Mouse (Mus musculus): ENCODE results near the gene Prx.

The Prx gene

DNA sequence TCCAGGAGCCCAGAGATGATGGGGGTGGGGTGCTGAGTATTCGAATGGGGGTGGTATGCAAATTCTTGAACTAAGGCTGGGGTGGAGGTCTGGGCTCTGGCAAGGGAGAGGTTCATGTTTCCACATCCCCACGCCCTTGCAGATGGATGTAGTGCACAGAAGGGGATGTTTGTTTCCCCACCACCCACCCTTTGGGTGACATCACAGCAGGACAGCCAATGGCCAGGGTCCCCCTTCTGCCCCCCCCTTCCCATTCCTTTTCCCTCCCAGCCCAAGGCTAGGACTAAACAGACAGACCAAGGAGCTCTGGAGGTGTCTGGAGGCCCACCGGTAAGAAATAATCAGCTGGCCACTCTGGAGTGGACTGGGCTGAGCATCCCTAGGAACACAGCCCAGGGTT is at the start of gene Prx:
Prx (plus strand) TSS at position 289 of the 400 bp plus-strand sequence.
- DNase-seq (ENCODE audit: extremely low read depth, low read depth), result no peak

DNA sequence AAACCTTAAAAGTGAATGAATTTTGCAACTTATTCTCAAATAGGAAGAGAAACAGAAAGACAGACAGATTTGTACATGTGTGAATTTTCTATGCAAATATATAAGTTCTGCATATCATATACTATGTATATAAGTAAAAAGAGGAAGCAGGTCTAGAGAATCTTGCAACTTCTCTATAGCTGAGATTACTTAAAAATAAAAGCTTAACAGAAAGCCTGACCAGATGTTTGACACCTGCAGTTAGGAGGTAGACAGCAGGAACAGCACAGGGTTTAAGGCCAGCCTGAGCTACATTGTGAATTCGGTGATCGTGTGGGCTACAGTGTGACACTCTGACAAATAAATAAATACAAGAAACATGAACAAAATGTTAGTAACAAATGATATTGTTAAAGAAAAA is 47.8 kb upstream of the Prx start:
- DNase-seq (ENCODE audit: extremely low read depth, low read depth), result peak; percentile 27

DNA sequence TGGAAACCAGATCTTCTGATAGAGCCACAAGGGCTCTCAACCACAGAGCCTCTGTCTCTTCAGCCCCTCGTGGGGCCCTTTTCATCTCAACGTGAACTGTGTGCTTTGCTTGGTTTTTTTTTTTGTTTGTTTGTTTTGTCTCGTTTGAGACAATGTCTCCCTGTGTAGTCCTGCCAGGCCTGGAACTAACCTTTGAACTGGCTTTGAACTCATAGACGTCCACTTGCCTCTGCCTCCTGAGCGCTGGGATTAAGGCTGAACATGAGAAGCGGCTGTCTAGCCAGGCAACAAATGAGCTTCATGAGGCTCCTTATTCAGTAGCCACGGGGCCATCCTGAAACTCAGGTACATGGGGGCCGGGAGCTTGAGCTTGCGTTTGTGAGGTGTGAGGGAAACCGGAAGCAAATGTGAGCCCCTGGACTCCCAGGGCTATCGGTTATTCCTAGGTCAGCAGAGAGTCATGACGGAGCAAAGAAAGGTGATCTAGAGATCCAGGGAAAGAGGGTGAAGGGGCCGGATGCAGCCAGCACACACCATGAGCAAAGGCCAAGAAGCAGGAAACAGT is 46.8 kb upstream of the Prx start:
- DNase-seq (ENCODE audit: extremely low read depth, low read depth), result no peak

DNA sequence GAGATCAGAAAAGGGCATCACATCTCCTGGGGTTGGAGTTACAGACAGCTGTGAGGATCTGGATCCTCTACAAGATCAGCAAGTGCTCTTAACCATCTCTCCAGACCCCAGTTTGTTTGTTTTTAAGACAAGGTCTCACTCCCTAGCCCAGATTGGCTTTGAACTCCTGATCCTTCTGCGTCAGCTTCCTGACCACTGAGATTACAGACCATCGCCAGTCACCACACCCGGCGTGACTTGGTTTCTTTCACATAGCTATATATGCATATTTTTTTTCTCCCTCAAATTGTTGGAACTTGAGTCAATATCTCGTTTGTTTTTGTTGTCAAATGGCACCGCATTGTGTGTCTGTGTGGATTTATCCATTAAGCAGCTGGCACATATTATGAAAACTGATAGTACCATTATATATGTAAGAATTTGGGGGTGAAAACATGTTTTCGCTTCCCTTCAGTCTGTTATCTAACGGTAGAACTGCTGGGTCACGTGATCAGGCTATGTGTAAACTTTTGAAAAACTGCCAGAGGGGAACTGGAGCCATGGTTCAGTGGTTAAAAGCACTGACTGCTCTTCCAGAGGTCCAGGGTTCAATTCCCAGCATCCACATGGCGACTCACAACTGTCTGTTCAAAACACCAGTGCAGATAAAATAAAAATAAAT is 44.5 kb upstream of the Prx start:
- peak; percentile 78 for DNase-seq (ENCODE audit: extremely low read depth, low read depth)

DNA sequence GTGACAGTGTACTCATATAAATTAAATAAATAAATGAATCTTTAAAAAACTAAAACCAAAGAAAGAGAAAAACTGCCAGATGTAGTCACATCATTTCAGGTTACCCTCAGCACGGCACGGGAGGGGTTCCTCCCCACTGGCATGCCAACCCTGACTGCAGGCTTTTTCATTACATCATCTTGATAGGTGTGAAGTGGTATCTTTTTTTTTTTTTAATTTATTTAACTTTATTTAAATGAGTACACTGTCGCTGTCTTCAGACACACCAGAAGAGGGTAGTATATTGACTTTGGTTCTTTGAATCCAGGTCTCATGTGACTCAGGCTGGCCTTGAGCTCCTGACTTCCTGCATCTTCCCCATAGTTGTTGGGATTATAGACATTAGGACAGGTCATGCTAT is 43.9 kb upstream of the Prx start:
- peak; percentile 16 for DNase-seq (ENCODE audit: extremely low read depth, low read depth)

DNA sequence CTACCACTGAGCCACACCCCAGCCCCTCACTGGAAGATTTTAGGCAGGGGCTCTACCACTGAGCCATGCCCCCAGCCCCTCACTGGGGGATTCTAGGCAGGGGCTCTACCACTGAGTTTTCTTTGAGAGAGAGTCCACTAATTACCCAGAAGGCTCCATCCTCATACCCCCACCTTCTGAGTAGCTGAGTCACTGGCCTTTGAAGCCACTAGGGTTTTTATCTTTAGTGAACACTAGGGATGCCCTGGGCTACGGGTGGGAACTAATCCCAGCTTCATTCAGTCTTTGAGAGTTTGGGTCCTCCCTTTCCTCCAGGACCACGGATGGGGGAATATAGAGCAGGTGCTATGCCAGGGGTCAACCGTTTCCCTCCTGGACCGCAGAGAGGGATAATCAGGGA is 40.5 kb upstream of the Prx start:
- DNase-seq (ENCODE audit: extremely low read depth, low read depth), result no peak

DNA sequence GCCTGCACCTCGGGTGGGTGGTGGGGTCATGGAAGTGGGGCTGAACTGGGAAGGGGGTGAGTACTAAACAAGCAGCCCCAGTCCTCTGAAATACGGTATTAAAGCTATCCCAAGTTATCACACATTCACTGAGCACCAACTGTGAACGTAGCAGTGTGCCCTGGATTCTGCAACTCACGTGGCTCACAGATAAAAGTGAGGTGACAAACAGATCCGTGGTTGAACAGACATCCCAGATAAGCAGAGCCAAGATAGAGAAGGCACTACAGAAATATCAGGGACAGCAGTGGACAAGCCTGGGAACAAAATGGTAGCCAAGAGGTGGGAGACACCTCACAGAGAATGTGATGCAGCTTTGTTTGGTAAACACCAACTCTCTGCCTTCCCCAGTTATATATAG is 39.5 kb upstream of the Prx start:
- no peak for DNase-seq (ENCODE audit: extremely low read depth, low read depth)

DNA sequence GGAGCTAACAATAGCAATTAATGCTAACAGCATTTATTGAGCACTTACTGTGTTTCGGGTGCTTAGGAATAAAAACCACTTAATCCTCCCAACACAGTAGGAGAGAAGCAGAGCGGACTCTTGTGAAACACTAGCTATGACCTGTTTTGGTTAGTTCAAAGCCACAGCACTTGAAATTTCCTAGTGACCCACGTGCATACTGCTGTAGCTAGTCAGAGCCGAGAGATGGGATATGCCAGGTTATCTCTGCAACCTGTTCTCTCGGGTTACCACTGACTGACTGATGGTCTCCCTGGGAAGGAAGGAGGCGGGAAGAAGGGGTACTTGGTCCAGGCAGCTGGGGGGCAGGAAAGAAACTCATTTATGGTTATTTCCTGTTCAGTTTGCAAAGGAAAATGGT is 38.6 kb upstream of the Prx start:
- DNase-seq (ENCODE audit: extremely low read depth, low read depth), result no peak

DNA sequence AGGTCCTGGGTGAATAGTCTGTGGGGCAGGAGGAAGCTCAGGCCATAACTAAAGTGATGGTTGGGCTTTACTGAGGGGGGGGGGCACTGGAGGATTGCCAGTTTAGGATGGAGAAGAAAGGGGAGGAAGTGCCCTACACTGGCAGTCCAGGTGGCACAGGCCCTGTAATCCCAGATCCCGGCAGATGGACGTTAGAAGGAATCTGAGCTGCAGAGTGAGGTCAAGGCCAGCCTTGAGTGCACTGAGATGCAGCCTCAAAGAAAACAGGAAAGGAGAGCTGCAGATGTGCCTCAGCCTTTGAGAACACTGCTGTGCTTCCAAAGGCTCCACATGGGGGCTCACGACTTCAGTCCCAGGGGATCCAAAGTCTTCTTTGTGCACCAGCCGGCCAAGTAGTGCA is 31.5 kb upstream of the Prx start:
- DNase-seq (ENCODE audit: extremely low read depth, low read depth), result no peak

DNA sequence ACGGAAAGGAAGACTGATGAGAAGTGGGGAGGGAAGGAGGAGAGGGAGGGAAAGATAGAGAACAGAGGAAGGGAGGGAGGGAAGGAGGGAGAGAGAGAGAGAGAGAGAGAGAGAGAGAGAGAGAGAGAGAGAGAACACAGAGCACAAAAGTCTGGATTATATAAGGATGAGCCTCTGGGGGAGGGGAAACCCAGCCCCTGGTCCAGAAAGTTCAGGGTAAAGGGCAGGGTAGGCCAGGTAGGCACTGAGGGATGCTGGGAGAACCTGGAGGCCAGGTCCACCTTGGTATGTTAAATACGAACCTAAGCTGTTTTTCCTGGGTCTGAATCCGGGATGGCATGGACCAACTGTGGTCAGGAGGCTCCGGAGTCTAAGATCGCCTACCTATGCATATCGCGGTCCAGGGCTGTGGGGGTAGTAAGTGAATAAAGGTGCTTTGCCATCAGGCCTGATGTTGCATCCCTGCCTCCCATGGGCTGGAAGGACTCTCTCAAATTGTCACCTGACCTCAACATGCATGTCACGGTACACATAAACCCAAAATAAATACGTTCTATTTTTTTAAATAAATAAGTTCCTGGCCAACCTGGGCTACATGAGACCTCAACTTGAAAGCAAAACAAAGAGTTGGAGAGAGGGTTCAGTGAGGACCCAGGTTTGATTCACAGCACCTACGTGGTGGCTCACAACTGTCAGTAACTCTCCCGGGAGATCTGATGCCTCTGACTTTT is 27.6 kb upstream of the Prx start:
- no peak for DNase-seq (ENCODE audit: extremely low read depth, low read depth)

DNA sequence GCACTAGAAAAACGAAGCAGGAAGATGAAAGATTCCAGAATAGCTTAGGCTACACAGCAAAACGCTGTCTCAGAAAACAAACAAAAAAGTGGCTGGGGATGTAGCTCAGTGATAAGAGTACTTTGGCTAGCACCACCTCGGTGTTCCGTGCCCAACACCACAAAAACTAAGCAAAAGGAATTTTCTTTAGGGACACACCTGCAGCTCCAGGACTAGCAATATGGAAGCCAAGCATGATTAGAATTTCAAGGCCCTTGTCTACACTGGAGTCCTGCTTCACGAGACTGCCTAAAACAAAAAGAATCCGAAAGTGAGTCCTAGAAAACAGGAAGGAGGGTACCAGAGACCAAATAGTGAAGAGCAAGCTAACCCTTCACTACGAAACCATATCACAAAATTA is 26.5 kb upstream of the Prx start:
- peak; percentile 43 for DNase-seq (ENCODE audit: extremely low read depth, low read depth)

DNA sequence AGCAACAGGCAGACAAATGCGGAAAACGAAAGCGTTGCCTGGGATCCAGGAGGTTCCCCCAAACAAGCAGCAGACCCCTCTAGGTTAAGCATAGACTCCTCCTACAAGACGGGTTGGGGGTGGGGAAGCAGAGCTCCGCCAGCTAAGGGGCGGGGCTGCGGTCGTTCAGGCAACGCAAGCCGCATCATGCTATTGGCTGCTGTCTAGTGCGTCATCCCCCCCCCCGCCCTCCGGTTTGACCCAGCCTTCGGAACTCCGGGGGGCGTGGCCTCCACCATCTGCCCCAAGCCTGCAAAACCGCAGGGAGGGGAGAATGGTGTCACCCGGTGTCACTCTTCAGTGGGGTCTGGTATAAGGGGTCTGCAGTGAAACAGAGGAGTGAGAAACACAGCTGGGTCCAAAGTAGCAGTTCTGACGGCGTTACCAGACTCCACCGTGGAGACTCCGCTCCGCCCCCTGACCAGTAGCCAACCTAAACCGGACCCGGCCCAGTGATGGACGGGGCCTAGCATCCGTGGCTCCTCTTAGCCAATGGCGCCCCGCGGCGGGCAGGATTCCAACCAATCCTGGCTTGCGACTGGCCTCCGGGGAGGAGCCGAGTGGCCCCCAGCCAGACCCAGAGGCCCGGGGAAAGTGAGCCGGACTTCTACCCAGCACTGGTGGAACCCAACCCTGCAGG is 25.8 kb upstream of the Prx start, which contains the start of gene Sertad3:
Sertad3 (plus strand) TSS at position 613 of the 679 bp plus-strand sequence.
- peak; percentile 89 for DNase-seq (ENCODE audit: extremely low read depth, low read depth)

DNA sequence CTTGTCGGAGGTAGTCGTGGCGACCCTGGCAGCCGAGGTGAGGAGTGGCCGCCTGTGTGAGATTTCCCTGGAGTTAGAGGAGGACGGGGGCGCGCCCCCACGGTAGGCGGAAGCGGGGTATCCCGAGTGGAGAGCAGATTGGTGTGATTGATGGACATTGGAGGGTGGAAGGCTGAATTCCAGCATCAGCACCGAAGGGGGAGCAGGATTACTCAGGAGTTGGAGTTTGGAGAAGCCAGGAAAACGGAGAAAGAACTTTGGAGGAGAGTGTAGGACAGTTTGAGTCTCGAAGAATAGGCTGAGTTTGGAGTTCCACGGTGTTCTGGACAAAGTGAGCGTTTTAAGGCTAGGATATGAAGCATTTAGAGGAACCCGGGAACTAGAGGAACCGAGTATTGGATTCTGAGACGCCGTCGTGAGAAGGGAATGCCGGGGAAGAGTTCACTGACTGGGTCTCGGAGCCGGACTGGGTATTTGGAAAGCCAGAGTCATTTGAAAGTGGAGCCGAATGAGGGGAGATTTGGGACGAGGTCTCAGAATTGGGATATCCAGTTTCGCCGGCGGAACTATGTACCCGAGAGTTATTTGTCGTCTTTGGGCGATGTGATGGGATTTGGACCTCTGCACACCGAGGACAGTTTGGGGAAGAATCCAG is 25.2 kb upstream of the Prx start:
- DNase-seq (ENCODE audit: extremely low read depth, low read depth), result peak; percentile 37

DNA sequence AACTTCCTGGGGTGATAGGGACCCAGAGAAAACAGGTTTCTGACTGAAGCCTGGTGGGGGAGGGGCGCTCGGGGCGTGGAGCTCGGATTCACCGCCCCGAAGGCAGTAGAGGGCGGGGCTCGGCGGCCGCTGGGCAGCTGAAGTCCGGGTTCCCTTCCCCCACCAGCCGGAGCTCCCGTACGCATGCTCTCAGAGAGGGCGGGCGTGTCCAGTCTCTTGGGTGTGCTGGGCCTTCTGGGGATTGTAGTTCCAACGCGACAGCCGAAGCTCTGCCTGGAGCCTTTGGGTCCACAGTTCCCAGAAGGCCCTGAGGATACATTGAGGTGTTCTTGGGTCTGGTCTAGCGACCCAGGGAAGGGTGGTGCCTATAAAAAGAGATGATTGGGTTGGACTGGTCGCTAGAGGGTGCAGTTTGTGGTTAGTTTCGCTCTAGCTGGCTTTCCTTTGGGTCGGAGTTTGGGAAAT is 24.6 kb upstream of the Prx start:
- DNase-seq (ENCODE audit: extremely low read depth, low read depth), result peak; percentile 98

DNA sequence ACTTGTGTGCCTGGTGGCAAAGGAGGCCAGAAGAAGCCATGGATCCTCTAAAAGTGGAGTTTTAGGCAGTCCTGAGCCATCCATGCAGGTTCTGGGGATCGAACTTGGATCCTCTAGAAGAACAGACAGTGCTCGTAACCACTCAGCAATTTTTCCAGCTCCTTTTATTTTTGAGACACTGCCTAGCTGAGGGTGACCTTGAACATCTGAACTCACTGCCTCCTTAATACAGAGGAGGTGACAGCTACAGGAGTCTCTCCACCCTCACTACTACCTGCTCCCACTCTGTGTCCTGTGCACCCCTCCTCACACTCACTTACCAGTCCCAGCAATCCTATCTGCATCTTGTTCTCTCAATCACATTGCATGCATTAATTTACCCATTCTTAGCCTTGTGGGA is 23.5 kb upstream of the Prx start:
- no peak for DNase-seq (ENCODE audit: extremely low read depth, low read depth)

DNA sequence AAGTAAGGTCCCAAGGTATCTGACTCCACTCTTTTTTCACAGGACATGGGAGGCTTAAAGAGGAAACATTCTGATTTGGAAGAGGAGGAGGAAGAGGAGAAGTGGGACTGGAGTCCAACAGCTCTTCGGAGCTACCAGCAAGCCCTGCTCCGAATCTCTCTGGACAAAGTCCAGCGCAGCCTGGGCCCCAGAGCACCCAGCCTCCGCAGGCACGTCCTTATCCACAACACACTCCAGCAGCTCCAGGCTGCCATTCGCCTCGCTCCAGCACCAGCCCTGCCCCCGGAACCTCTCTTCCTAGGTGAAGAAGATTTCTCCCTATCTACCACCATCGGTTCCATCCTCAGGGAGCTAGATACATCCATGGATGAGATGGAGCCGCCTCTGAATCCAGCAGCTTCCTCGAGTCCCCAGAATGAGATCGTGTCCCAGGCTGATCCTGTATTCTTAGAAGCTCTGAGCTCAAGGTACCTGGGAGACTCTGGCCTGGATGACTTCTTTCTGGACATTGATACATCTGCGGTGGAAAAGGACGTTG is 23.0 kb upstream of the Prx start:
- no peak for DNase-seq (ENCODE audit: extremely low read depth, low read depth)

DNA sequence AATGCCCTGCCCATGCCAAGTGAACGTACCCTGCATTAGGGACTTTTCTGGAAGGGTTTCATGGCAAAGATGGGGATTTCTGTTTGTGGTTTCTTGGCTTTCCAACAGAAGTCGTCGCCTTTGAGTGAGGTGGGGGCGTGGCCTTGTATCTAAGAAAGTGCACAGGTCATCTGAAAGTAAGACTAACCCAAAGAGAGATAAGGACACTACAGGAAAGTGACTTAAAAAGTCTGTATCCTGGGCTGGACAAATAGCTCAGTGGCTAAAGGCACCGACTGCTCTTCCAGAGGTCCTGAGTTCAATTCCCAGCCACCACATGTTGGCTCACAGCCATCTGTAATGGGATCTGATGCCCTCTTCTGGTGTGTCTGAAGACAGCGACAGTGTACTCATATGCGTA is 20.6 kb upstream of the Prx start:
- DNase-seq (ENCODE audit: extremely low read depth, low read depth), result no peak

DNA sequence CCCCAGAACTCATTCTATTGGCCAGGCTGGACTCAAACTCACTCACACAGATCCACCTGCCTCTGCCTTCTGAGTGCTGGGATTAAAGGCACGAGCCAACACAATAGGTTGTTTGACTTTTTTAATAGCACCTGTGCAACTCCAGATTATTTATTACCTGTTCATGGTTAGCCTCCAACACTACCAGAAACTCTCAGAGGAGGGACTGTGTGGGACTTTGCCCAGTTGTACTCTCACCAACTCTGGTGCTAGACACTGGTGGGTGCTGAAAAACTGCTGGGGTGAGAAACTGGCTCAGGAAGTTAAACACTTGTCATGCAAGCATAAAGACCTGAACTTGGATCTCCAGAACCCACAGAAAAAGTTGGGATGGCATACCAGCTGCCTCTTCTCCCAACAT is 19.4 kb upstream of the Prx start:
- no peak for DNase-seq (ENCODE audit: extremely low read depth, low read depth)

DNA sequence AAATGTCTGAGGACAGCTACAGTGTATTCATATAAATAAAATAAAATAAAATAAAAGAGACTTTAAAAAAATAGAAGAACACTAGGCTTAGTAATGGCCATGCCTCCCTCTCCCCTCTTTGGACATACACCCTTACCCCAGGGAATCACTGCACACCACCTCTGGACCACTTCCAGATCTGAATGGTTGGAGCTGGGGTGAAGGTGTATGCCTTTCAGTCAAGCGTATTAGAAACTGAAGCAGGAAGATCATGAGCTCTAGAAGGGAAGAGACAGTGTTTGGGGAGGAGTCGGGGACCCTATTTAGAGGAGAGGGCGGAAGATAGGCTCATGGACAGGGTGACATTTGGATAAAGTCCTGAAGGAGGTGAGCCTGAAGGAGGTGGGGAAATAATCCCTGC is 18.6 kb upstream of the Prx start:
- no peak for DNase-seq (ENCODE audit: extremely low read depth, low read depth)

DNA sequence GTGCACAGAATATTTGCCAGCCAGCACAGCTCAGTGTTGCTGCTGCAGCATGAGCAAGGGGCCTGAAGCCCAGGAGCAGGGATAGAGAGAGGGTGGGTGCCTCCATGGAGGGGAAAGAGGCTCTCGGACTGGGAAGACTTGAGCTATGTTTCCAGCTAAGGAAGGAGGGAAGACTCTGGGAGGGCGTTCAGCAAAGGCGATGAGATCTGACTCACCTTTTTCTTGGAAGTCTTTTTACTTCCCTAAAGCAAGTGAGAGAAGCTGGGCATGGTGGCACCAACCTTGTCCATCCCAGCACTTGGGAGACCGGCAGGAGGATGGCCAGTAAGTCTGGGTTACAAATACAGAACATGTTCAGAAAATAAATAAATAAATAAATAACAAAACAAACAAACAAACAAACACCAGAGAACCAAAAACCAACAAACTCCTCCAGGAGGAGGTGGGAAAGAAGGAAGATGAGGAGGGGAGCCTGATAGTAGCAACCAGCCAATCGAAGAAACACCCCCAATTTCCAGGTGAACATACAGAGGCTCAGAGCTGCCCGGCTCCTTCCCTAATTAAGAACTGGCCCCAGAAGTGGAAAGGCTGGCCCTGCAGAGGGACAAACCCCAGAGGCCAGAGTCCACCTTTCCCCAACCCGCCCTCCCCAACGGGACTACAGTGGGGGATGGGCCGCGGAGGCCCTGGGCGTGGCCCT is 18.0 kb upstream of the Prx start:
- no peak for DNase-seq (ENCODE audit: extremely low read depth, low read depth)

DNA sequence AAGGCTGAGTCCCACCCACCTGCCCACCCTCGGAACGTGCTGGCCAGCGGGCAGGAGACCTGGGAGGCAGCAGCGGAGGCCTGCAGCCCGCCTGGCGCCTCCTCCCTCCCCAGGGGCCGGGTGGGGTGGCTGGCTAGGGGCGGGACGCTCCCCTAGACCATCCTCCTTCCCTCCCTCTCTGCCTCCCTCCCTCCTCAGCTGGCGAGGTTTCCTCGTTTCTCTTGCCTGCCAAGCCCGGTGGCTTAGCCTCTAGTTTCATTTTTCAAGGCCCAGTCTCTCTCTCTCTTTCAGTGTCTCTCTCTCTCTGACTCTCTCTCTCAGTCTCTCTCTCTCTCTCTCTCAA is 17.5 kb upstream of the Prx start:
- peak; percentile 78 for DNase-seq (ENCODE audit: extremely low read depth, low read depth)
